Mouse (Mus musculus): ENCODE results near the gene Aarsd1.

DNA sequence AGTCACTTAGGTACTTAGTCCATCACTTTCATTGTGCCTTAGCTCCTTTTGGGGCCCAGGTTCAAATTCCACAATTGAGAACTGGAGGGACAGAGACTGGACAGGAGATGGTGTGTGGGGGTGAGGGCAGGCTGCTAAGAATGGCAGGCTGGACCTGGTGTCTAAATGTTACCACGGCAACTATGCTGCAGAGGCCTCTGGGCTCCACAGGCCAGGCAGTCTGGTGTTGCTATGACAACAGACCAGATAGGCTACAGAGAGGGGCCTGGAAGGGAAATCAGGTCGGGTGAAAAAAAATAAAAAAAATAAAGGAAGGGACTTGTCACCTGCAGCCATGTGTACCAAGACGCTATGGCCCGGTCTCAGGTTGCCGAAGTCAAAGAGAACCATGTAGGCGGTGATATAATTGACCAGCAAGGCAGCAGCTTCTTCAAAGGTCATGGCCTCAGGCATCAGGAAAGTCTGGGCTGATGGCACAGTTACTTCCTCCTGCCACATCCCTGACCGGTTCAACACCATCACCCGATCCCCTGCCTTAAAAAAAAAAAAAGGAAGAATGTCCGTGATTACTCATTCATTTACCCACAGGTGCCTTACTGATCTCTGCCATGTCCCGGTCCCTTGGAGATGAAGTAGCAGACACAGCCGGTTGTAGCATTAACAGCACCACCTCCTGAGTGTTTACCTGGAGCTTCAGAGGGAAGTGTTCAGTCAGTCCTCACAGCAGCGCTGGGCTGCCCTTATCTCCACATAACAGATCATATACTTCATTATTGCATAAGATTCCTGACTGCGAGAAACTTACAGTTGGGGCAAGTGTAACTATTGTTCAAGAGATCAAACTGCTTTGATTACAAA is 45.4 kb upstream of the Aarsd1 start:
- no peak for TF ChIP-seq CTCF (IDR thresholded peaks at IDR 0.05; ENCODE audit: control insufficient read depth, insufficient read depth, insufficient replicate concordance, low read depth, low read length)
- TF ChIP-seq POLR2A (IDR thresholded peaks at IDR 0.05; ENCODE audit: control insufficient read depth, low read depth, low read length): no peak; the same call in 1 of the 2 replicates

Measured in testis, adult 2 months (tissue).